Mouse (Mus musculus): Measurements from ENCODE around the gene Ppp1r3f.

The Ppp1r3f gene

GRCm38 (mm10) chrX:7574087-7574884, at the start of gene Ppp1r3f:
TSS of gene Ppp1r3f (minus strand) at chrX:7574283.
- DNase-seq, result peak; percentile 89 to 95

- no peak for DNase-seq
Observed at GRCm38 (mm10) chrX:7617889-7618551, 43.9 kb upstream of the Ppp1r3f start.

GRCm38 (mm10) chrX:7610536-7611258, 36.6 kb upstream of the Ppp1r3f start:
- no peak for DNase-seq

- DNase-seq, result no peak
Observed at GRCm38 (mm10) chrX:7610035-7610434, 36.0 kb upstream of the Ppp1r3f start.

- DNase-seq, result no peak
Observed at GRCm38 (mm10) chrX:7606783-7607182, 32.7 kb upstream of the Ppp1r3f start, which contains the start of gene Cacna1f. TSS of gene Cacna1f (plus strand) at chrX:7607083.

- DNase-seq, result no peak
Observed at GRCm38 (mm10) chrX:7605575-7605941, 31.5 kb upstream of the Ppp1r3f start.

GRCm38 (mm10) chrX:7604879-7605574, 30.9 kb upstream of the Ppp1r3f start, which contains the start of gene Ccdc22:
TSS of gene Ccdc22 (minus strand) at chrX:7605517.
- DNase-seq, result peak; percentile 62 to 71

GRCm38 (mm10) chrX:7604004-7604403, 29.9 kb upstream of the Ppp1r3f start:
- no peak for DNase-seq

GRCm38 (mm10) chrX:7595371-7595770, 21.3 kb upstream of the Ppp1r3f start:
- DNase-seq, result no peak

- peak in 1 of 2 experiments; percentile 8 for DNase-seq
Observed at GRCm38 (mm10) chrX:7586356-7586755, 12.3 kb upstream of the Ppp1r3f start.

- no peak for DNase-seq
Observed at GRCm38 (mm10) chrX:7583881-7584280, 9.8 kb upstream of the Ppp1r3f start.

GRCm38 (mm10) chrX:7581151-7581550, 7.1 kb upstream of the Ppp1r3f start:
- no peak for DNase-seq

GRCm38 (mm10) chrX:7574885-7575231, 775 bp upstream of the Ppp1r3f start:
- no peak for DNase-seq

- DNase-seq, result peak; percentile 9 to 39
Observed at GRCm38 (mm10) chrX:7573176-7574086, 652 bp downstream of the Ppp1r3f start, which contains the start of gene Foxp3. TSS of gene Foxp3 (plus strand) at chrX:7573644.

GRCm38 (mm10) chrX:7572466-7572865, 1.6 kb downstream of the Ppp1r3f start:
- DNase-seq, result no peak

- no peak for DNase-seq
Observed at GRCm38 (mm10) chrX:7571565-7572136, 2.4 kb downstream of the Ppp1r3f start.

GRCm38 (mm10) chrX:7570481-7571175, 3.5 kb downstream of the Ppp1r3f start:
- no peak for DNase-seq

GRCm38 (mm10) chrX:7567491-7567890, 6.6 kb downstream of the Ppp1r3f start:
- no peak for DNase-seq

GRCm38 (mm10) chrX:7566352-7566751, 7.7 kb downstream of the Ppp1r3f start:
- DNase-seq, result no peak

- DNase-seq, result no peak
Observed at GRCm38 (mm10) chrX:7563076-7563475, 11.0 kb downstream of the Ppp1r3f start.

- no peak for DNase-seq
Observed at GRCm38 (mm10) chrX:7553474-7553873, 20.6 kb downstream of the Ppp1r3f start.
